Mouse (Mus musculus) embryonic stem cell, embryonic (primary cell): ENCODE measurements around the gene Mettl17.

Experiments
- CTCF ChIA-PET, 4 experiments: fragments of 300-600 bp in 2 of 4; fragments of 350-600 bp in 2 of 4; sonication (Branson Sonifier 250); formaldehyde crosslinking; loops; one replicate each; lab custom pipeline; 2022; ENCODE audit warnings: inconsistent platforms in 2 of 4; lab: Charles Lee
- POLR2A ChIA-PET, 4 experiments: fragments of 300-600 bp in 2 of 4; fragments of 350-600 bp in 2 of 4; sonication (Branson Sonifier 250); formaldehyde crosslinking; loops; one replicate each; lab custom pipeline; 2022; ENCODE audit warnings: antibody characterized with exemption in 4 of 4, inconsistent platforms in 1 of 4; lab: Charles Lee

Mettl17 gene

DNA sequence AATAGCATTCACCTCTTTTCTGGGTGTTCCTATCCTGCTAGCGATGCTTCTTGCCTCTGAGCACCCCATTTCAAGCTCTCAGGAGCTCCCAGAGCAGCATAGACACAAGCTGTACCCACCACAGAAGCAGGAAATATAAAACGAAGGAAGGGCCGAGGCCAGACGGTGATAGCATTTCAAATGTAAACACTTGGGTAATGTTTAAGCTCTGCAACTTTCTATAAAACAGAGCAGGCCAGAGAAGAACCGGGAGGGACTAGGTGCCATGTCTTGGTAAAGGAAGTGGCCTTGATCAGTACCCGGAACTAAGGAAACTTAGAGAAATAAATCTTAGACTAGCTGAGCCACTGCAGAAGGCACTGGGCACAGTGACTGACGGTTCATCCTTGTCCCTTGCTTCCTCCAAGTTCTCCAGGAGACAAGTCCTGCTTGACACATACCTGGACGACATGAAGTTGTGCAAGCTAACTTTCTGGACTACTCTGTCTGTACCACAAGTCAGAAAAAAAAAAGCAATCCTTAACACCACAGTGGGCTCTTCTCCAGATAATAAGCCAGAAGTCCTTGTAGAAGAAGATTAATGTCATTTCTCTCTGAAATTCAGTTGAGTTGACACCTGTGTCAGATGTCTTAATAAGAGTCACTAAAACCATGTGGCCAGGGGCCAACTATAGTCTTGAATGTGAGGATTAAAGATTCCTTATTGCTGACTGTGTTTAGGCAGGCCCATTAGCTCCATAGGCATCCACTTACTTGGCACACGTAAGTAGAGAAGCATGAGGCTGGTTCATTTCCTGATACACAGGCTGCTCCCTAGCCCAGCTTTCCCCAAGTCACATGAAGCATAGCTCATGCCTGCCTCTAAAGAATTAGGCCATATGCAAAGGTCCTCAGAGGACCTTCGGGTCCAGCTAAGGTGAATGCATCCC is 47.7 kb downstream of the Mettl17 start:
- POLR2A ChIA-PET = interaction anchor here in 3 of 4 experiments (0.6 to 1.7 kb wide), 6 partner anchors 10 to 182 kb away, joined by 3 to 7 read pairs (median 3); partner anchors contain the start of gene Tmem253 (in 1 of the 3)
- CTCF ChIA-PET = interaction anchor here in 2 of 4 experiments (0.6 to 2.9 kb wide), 3 partner anchors 14 to 52 kb away, joined by 4 to 26 read pairs (median 6); partner anchors contain the start of genes Arhgef40 (in 1 of the 2) and Tppp2 (in 1 of the 2)

DNA sequence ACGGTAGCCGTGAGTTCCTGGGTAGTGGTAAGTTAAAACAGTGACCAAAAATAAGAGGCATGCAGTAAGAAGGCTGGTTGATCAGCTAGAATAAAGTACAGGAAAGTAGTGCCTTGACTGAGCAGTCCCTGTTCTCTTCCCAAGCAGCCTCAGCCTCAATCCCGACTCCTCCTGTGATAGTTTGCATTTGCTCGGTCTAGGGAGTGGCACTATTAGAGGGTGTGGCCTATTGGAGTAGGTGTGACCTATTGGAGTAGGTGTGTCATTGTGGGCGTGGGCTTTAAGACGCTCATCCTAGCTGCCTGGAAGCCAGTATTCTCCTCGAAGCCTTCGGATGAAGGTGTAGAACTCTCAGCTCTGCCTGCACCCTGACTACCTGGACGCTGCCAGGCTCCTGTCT is 54.4 kb downstream of the Mettl17 start:
- ChIA-PET CTCF (interaction anchor here in 1 of 4 experiments (1.1 kb wide), 1 partner anchor 8 kb away, joined by 6 read pairs; no protein-coding TSS in a partner anchor), POLR2A (interaction anchor here in 2 of 4 experiments (0.6 to 2.9 kb wide), 7 partner anchors 26 to 81 kb away, joined by 3 to 8 read pairs (median 4); partner anchors contain the start of gene Mettl17 (in 1 of the 2))

DNA sequence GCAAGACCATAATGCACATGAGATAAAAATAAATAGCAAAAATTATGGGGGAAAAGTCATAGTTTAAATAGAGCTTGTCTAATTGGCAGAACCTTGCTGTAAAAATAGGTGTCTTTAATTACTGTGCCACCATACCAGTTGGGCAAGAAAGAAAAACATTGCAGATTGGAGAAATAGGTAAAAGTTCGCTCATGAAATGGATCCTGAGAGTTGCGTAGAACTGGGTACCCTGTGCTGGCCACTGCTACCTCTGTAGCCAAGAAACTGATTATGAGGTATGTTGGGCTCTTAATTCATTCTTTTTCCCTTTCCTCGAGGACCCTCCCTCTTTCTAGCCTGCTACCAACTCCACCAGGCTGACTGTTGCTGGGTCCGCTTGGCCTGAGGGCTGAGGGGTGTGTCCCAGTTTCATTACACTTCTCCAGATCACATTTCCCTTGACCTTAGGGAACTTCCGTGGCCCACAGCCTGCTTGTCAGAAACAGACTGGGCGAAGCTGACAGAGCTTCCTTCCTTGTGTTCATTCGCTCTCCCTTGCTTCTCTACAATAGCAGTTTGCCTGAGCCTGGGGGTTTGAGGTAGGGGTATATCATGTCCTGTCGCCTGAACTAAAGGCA is 56.4 kb downstream of the Mettl17 start:
- POLR2A ChIA-PET = interaction anchor here in 2 of 4 experiments (0.6 to 1.5 kb wide), 9 partner anchors 12 to 82 kb away, joined by 3 to 6 read pairs (median 3); partner anchors contain the start of gene Ndrg2 (in 1 of the 2)
- CTCF ChIA-PET = interaction anchor here in 3 of 4 experiments (0.6 to 1.1 kb wide), 7 partner anchors 10 to 354 kb away, joined by 3 to 4 read pairs (median 4); no protein-coding TSS in a partner anchor

GRCm38 (mm10) chr14:51941577-51941976 is 56.9 kb downstream of the Mettl17 start:
- CTCF ChIA-PET = interaction anchor here in 3 of 4 experiments (0.6 to 1.1 kb wide), 8 partner anchors 10 to 943 kb away, joined by 3 to 6 read pairs (median 4); no protein-coding TSS in a partner anchor
- POLR2A ChIA-PET = interaction anchor here in 3 of 4 experiments (0.5 to 1.5 kb wide), 9 partner anchors 11 to 81 kb away, joined by 3 to 6 read pairs (median 3); partner anchors contain the start of gene Ndrg2 (in 1 of the 3)

- POLR2A ChIA-PET = interaction anchor here in 2 of 4 experiments (0.5 to 1.5 kb wide), 4 partner anchors 10 to 80 kb away, joined by 3 to 6 read pairs (median 3); no protein-coding TSS in a partner anchor
- CTCF ChIA-PET = interaction anchor here in 1 of 4 experiments (0.9 kb wide), 1 partner anchor 64 kb away, joined by 3 read pairs; no protein-coding TSS in a partner anchor
Observed at GRCm38 (mm10) chr14:51942236-51942635, 57.6 kb downstream of the Mettl17 start.
